Mouse (Mus musculus) kidney, postnatal 14 days (tissue): ENCODE results near the gene Neurod1.
A peak's percentile ranks its signal among the peaks of the same experiment; 100 is the strongest.

Experiments
- DNase-seq: peaks from one replicate; pipeline ENCODE4 v3.0.0; 2022; ENCODE audit warnings: mixed read lengths

Neurod1 gene

GRCm38 (mm10) chr2:79442906-79443305 lies 13.6 kb downstream of the Neurod1 start:
- DNase-seq, result no peak

DNA sequence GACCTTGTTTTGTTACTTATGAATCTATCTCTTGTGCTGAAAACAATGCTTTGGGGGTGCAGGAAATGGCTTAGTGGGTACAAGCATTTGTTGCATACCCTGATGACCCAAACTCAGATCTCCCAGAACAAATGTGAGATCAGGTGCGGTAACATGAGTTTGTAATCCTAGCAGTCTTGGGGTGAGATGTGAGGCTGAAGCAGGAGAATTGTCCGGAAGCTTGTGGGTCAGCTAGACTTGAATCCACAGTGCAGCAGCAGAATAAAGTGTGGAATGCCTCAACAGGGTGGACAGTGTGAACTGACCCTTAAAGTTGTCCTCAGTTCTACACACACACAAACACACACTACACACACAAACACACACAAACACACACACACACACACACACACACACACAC lies 14.3 kb downstream of the Neurod1 start:
- no peak for DNase-seq

DNA sequence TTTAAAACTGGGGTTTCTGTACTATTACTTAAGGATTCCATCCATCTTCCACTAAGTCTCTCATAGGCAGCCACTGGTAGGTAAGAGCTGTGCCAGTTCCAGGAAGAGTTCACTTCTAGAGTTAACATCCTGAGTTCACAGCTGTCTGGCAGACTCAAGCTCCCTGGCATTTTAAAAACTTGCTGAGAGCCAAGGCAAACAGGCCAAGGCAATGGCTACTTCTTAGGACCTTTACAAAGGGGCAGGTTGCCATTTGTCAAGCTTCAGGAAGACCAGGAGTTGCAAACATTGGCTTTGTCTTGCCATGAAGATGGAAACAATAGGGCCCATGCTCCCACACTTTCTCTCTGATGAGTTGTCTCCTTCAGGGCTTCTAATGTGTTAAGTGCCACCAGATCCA lies 26.5 kb downstream of the Neurod1 start:
- DNase-seq, result no peak

GRCm38 (mm10) chr2:79429650-79430049 lies 26.9 kb downstream of the Neurod1 start:
- DNase-seq, result peak; percentile 31

GRCm38 (mm10) chr2:79429108-79429507 lies 27.4 kb downstream of the Neurod1 start:
- DNase-seq, result no peak

- DNase-seq, result peak; percentile 16
Measured at GRCm38 (mm10) chr2:79428569-79429104, 27.9 kb downstream of the Neurod1 start.

DNA sequence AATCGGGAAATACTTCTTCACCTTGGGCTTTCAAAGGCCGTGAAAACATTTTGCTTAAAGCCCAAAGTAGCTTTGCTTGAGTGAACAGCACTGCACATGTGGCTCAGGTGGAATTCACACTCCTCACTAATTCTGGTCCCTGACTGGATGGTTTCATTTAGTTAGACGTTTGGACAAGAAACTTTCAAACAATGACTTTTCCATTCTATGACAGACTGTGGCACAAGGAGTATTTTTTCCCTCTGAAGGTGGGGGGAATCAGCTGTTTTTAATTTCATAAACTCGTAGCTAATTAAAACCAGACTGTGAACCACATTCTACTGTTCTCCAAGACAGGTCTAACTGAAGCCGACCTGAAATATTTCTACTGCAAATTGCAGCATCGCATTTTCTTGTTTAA lies 28.5 kb downstream of the Neurod1 start:
- no peak for DNase-seq

DNA sequence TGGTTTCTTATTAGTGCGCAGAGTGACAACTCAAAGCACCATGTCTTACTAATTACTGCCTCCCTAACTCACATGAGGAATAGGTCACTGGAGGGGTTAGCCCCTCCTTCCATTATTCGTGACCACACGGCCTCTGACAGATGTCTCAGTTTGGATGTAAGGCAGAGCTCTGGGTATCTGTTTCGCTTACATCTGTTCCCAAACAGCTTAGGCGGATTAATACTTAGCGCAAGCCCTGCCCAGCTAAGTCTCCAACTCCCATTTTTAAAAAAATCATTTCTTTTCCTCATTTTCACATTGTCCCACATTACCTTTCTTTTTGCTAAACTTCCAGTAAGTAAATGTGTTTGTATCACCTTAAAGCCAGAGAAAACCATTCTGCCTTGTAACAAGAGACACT lies 34.9 kb downstream of the Neurod1 start:
- DNase-seq, result no peak

- DNase-seq, result no peak
Measured at GRCm38 (mm10) chr2:79414505-79414904, 42.0 kb downstream of the Neurod1 start.

DNA sequence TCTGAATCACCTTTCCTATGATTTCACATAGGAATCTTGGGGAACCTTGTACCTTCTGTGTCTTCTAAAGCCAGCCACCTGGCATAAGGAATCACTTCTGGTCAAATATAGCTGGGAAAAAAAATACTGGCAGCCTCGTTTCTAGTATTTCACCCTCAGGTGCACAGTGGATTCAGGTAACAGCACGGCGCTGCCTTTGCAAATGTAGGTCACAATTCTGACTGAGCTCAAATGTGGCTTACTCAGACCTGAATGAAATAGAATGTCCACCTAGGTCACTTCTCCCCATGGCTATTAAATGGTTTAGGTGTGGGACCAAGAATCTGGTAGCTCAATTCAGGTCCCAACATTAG lies 45.7 kb downstream of the Neurod1 start:
- peak; percentile 36 for DNase-seq

DNA sequence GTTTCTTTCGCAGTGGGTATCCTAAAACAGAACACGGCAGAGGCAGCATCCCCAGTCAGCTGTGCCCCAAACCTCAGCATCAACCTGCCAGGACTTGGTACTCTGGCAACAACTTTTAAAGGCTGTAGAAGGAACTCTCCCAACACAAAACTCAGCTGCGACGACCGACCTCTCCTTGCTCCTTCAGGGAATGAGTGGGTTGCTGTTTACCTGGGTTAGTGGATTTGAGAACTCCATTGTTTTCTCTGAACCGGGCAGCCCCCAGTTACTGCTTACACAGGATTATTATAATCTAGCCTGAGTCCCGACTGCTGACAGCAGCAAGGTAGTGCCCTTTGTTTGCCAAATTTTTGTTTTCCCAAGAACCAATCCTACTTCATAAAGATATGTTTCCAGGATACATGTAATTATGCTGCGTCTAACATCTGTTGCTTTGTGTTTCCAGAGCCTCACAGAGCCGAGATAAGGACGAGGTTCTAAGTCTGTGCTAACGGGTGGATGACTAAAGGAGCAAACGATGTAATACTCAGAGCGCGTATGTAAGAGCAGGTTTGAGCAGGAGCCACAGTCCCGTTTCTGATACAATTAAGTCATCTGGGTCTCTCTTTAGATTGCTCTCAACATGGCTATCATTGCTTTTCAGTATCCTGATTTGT lies 46.2 kb downstream of the Neurod1 start:
- DNase-seq, result no peak

GRCm38 (mm10) chr2:79405661-79406405 lies 50.7 kb downstream of the Neurod1 start:
- DNase-seq, result no peak
